21 mouse cellular contexts compared by ENCODE assay signal in the genomic region with DNA sequence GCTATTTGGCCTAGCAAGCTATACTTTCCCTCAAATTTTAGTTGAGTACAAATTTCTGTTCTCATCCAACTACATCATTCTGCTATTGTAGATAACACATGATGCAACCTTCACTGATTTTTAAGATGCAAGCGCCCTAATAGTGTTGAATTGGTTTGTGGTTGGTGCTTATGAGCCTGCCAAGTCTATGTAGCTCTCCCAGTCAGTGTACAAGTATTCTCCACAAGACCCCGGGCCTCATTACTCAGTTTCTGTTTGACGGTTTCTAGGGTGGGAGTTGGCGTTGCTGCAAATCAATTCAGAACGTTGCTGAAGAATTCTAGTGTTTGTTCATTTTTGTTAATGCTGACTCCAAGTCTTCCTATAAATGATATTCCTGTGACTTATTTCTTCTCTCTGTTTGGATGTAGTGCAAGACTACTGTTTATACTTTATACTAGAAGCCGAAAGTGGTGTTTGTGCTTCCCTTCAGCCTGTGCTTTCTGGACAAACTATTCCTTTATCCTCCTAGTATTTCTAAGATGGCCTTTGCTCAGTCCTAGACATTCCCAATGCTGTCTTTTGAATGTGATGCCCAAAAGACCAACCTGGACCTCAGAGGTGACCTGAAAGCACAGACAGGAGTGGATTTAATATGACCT.
"Had no signal": no experiment of that assay in that cellular context is flagged by ENCODE, and none has a peak within 500 bp of the region (broad histone marks: within the 10 kb centered on the region; RNA-seq: fewer than 3 reads in every experiment).

No protein-coding gene starts in this region.

- H3K4me3 ChIP-seq: limb, embryonic 12.5 days; limb, embryonic 15.5 days; megakaryocyte, embryonic 14.5 days; midbrain, embryonic 10.5 days; neural tube, embryonic 12.5 days; neural tube, embryonic 15.5 days had no signal

- H3K36me3 ChIP-seq: limb, embryonic 12.5 days; limb, embryonic 15.5 days; midbrain, embryonic 10.5 days; neural tube, embryonic 12.5 days; neural tube, embryonic 15.5 days had no signal

- DNase-seq: kidney, adult 18-20 months; kidney, postnatal 25 days; left cerebral cortex, postnatal 4 days; liver, postnatal 0 days; lung, embryonic 14.5 days; lung, postnatal 10 days; lung, postnatal 36 days; midbrain, embryonic 14.5 days; right cerebral cortex, adult 18-20 months; right cerebral cortex, postnatal 25 days; thymus, adult 2 months; thymus, postnatal 14 days; thymus, postnatal 4 days had no signal

- H3K4me1 ChIP-seq: limb, embryonic 12.5 days; limb, embryonic 15.5 days; midbrain, embryonic 10.5 days; neural tube, embryonic 12.5 days; neural tube, embryonic 15.5 days had no signal

- H3K9ac ChIP-seq: limb, embryonic 12.5 days; limb, embryonic 15.5 days; liver, embryonic 14.5 days; liver, postnatal 0 days; lung, embryonic 14.5 days; neural tube, embryonic 12.5 days; neural tube, embryonic 15.5 days had no signal

- H3K27me3 ChIP-seq: limb, embryonic 12.5 days; limb, embryonic 15.5 days; megakaryocyte, embryonic 14.5 days; neural tube, embryonic 12.5 days; neural tube, embryonic 15.5 days had no signal

- H3K27ac ChIP-seq: limb, embryonic 12.5 days; limb, embryonic 15.5 days; liver, embryonic 14.5 days; midbrain, embryonic 10.5 days; neural tube, embryonic 12.5 days; neural tube, embryonic 15.5 days had no signal

- H3K9me3 ChIP-seq: limb, embryonic 12.5 days; limb, embryonic 15.5 days; megakaryocyte, embryonic 14.5 days; midbrain, embryonic 10.5 days; neural tube, embryonic 12.5 days; neural tube, embryonic 15.5 days had no signal

- ATAC-seq: liver, postnatal 0 days had no signal

- H3K4me2 ChIP-seq: limb, embryonic 12.5 days; limb, embryonic 15.5 days; liver, embryonic 11.5 days; lung, embryonic 14.5 days; neural tube, embryonic 12.5 days; neural tube, embryonic 15.5 days had no signal
